Comparison of ENCODE assay signal across 9 mouse cellular contexts in genomic region chr2:153131019-153131418, GRCm38 (mm10). TPM values are rescaled to one million over a fixed set of nuclear protein-coding genes. Genes with fewer than 3 reads are reported as not detected.
DNase-seq lines count a peak whose midpoint lies in the region; TF ChIP-seq lines count a peak whose summit lies in the region.
"Had no signal": no experiment of that assay in that cellular context is flagged by ENCODE, and none has a peak within 500 bp of the region (broad histone marks: within the 10 kb centered on the region; RNA-seq: fewer than 3 reads in every experiment).

No protein-coding gene starts in this region.

- peaks cover 22% of the 10 kb centered on the region for H3K36me3 ChIP-seq in spleen, adult 2 months (ENCODE audit: control insufficient read depth, insufficient read depth, low read length)

- DNase-seq in heart, postnatal 4 days, result peak; percentile 37
- DNase-seq in heart, adult 11 months, result no peak
- DNase-seq in spleen, adult 2 months (ENCODE audit: low read depth in 1 of 2, low spot score in 2 of 2), result peak in 1 of 2 experiments; percentile 57
- no peak for DNase-seq in spleen, postnatal 14 days (ENCODE audit: low spot score in 2 of 2)
- DNase-seq in kidney, postnatal 10 days, result peak; percentile 52
- DNase-seq in thymus, postnatal 25 days, result peak; percentile 39
- no peak for DNase-seq in frontal cortex, postnatal 14 days (ENCODE audit: low spot score in 2 of 2)
- no peak for DNase-seq in layer of hippocampus, adult 11-12 months (ENCODE audit: low spot score)
- DNase-seq: layer of hippocampus, postnatal 36 days had no signal

- no peak for TF ChIP-seq POLR2A in spleen, adult 2 months (IDR thresholded peaks at IDR 0.05; ENCODE audit: low read depth, low read length)

- no peak overlapping the region for H3K27ac ChIP-seq in spleen, adult 2 months (ENCODE audit: insufficient read depth, low read length)

- WGBS in spleen, adult 2 months, result 40% methylated on average over 6 of the region's 6 CpGs

- H3K4me3 ChIP-seq in spleen, adult 2 months (ENCODE audit: extremely low read depth, insufficient read depth, insufficient read length), result no peak overlapping the region

- no peaks in the 10 kb centered on the region for H3K27me3 ChIP-seq in spleen, adult 2 months (ENCODE audit: control insufficient read depth, insufficient read depth, low read length)

- H3K4me1 ChIP-seq in spleen, adult 2 months (ENCODE audit: control insufficient read depth, insufficient read depth, insufficient read length), result peaks cover 8% of the 10 kb centered on the region; the same call in 1 of the 2 replicates

- TF ChIP-seq CTCF in spleen, adult 2 months (IDR thresholded peaks at IDR 0.05; ENCODE audit: extremely low read depth, insufficient read depth, insufficient read length, insufficient replicate concordance), result peak; percentile 64; the same call in 1 of the 2 replicates

RNA-seq across cellular contexts. Expression of gene Hck, which starts 22.8 kb away (rescaled TPM):
- 1 to 10 TPM; 1.1 to 1.2 TPM for total RNA-seq in heart, postnatal 4 days (2021)
- 78.9 and 92.2 TPM in 2 replicates for polyA plus RNA-seq in spleen, adult 2 months (2012; rRNA removed)

RNA-seq across cellular contexts. Expression of gene Tm9sf4, which starts 30.1 kb away (rescaled TPM):
- 10 to 100 TPM; 68.7 to 73.8 TPM for total RNA-seq in heart, postnatal 4 days (2021)
- polyA plus RNA-seq in spleen, adult 2 months (2012; rRNA removed), result 21.8 and 22.0 TPM in 2 replicates

Comparison
In these comparisons a context has a peak if more than half of its experiments do, and no peak if none do; other contexts are left out.
1. DNase-seq: peak in heart, postnatal 4 days (single experiment), kidney, postnatal 10 days (single experiment) and thymus, postnatal 25 days (single experiment); none in heart, adult 11 months (single experiment), spleen, postnatal 14 days (0 of 2), frontal cortex, postnatal 14 days (0 of 2) and layer of hippocampus, adult 11-12 months (single experiment).